Mouse (Mus musculus): Measurements from ENCODE around the gene Crmp1. TPM values are rescaled to one million over a fixed set of nuclear protein-coding genes. Genes with fewer than 3 reads are reported as not detected.

Crmp1 gene
- polyA plus RNA-seq (2014; fragmentation: Illumina TruSeq; extraction: RNeasy Lipid Tissue Mini Kit (QIAGEN cat#74804); ENCODE audit: low read depth, low replicate concordance): 0.36 TPM

DNA sequence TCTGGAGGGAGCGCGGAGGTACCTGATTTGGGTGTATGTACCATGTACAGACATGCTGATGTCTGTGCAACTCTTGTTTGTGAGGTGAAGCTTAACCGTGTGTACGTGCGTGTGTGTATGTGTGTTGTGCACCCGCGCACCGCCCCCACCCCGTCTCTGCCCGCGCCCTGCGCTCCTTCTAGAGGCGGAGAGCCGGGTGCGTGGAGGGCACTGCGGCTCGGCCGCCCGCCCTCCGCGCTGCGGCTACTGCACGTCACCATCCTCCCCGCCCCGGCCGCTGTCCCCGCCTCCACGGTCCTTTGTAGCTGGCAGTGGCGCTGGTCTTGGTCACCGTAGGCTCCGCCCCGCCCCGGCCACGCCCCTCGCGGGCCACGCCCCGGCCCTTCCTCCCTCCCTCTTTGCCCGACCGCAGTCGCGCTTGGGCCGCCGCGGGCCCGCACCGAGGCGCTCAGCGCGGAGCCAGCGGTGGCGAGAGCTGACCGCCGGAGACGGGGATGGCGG, at the start of gene Crmp1:
Gene Crmp1 (plus strand): TSS at position 290 of the 501 bp plus-strand sequence.

DNA sequence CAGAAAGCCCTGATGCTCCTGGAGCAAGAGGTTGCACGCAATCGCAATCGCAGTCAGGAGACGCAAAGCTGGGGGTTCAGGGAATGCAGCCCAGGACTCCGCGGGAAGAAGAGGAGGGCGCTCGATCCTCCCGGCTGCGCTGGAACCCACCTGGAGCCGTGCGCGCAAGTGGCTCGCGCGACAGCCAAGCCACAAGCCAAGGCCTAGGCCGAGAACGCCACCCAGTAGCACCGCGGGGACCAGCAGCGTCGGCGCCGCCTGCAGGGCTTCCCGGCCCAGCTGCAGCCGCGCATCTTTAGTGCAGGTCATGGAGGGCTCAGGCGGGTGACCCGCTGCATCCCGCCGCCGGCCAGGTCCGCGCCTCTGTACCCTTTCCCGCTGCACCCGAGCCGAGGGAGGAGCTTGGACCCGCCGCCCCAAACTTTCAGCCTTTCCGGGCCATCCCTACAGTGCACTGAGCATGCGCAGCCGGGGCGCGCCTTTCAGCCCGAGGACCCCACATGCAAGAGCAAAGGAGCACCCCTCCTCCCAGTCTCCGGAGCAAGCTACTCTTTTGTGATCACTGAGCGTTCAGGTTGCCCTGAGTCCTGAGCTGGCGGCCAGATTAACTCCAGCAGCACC, 94.9 kb downstream of the Crmp1 start, which contains the start of gene Evc:
Gene Evc (minus strand): TSS at position 410 of the 621 bp plus-strand sequence.

DNA sequence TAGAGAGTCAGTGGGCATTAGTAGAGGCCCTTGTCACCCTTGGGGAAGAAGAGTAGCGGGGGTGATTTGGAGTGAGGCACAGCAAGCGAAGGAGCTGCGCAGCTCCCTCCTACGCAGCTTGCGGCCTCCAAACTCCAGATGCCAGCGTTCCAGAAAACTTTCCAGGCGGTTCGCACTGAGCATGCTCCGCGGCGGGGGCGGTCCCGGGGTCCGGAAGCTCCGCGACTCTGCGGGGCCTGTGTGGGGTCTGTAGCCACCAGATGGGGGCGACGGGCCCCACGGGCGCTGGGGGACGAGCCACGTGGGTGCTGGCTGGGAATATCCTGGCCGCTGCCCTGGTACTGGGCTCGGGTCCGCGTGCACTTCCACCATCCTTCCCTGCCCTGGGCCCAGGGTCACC, 96.5 kb downstream of the Crmp1 start, which contains the start of gene Evc2:
Gene Evc2 (plus strand): TSS at position 212 of the 400 bp plus-strand sequence.

Other genes starting within 250 kb of the Crmp1 start
- gene Gm1043, start 156.6 kb upstream of the Crmp1 start, polyA plus RNA-seq (2014; fragmentation: Illumina TruSeq; extraction: RNeasy Lipid Tissue Mini Kit (QIAGEN cat#74804); ENCODE audit: low read depth, low replicate concordance): 0.62 TPM
- 12.0 TPM for gene Evc, start 95.0 kb downstream of the Crmp1 start, polyA plus RNA-seq (2014; fragmentation: Illumina TruSeq; extraction: RNeasy Lipid Tissue Mini Kit (QIAGEN cat#74804); ENCODE audit: low read depth, low replicate concordance)
- gene Evc2, start 96.6 kb downstream of the Crmp1 start, polyA plus RNA-seq (2014; fragmentation: Illumina TruSeq; extraction: RNeasy Lipid Tissue Mini Kit (QIAGEN cat#74804); ENCODE audit: low read depth, low replicate concordance): 11.4 TPM